Mouse (Mus musculus) CH12.LX (cell line): ENCODE results near the gene Ccdc162. TPM values are rescaled to one million over a fixed set of nuclear protein-coding genes. Genes with fewer than 3 reads are reported as not detected.

Experiments
- DNase-seq: peaks from one replicate; pipeline ENCODE4 v3.0.0-alpha.2; 2013; ENCODE audit errors: extremely low read depth
- H3K27ac ChIP-seq: 2 replicates; pipeline ENCODE4 v1.5.1; 2012; ENCODE audit warnings: low read depth, mild to moderate bottlenecking, control low read depth, moderate library complexity; ENCODE audit not compliant: insufficient read depth
- H3K27me3 ChIP-seq: replicated peaks from 2 replicates; pipeline ENCODE3; 2012; ENCODE audit warnings: inconsistent platforms
- H3K36me3 ChIP-seq, 2 experiments: replicated peaks in 1 of 2; 2 replicates each; pipeline versions ENCODE3 to v1.6.1; 2012; ENCODE audit warnings: inconsistent platforms in 1 of 2, low read length in 1 of 2, mild to moderate bottlenecking in 1 of 2, mixed read lengths in 1 of 2, moderate library complexity in 1 of 2; ENCODE audit not compliant: control insufficient read depth in 1 of 2, insufficient read depth in 1 of 2
- H3K4me1 ChIP-seq, 2 experiments: 2 replicates each; pipeline ENCODE4 v1.6.1; 2012; ENCODE audit warnings: inconsistent platforms in 1 of 2, moderate library complexity in 1 of 2; ENCODE audit not compliant: insufficient read depth in 2 of 2, control insufficient read depth in 1 of 2
- H3K4me2 ChIP-seq: 2 replicates; pipeline ENCODE4 v1.6.1; 2012; ENCODE audit warnings: low read depth, mild to moderate bottlenecking, control low read depth; ENCODE audit not compliant: poor library complexity, insufficient read depth, severe bottlenecking
- H3K4me3 ChIP-seq, 3 experiments: fragments of 150-350 bp in 1 of 3; sonication (generic) in 1 of 3; replicated peaks in 1 of 3; 2 replicates each; pipeline versions ENCODE3 to v1.5.1; 2011 to 2012; ENCODE audit warnings: low read depth in 2 of 3, low read length in 2 of 3, mild to moderate bottlenecking in 2 of 3, moderate library complexity in 2 of 3, control low read depth in 1 of 3, improper control_type of control experiment in 1 of 3, inconsistent platforms in 1 of 3, mixed read lengths in 1 of 3; ENCODE audit not compliant: poor library complexity in 1 of 3
- H3K79me2 ChIP-seq: replicated peaks from 2 replicates; pipeline ENCODE4 v1.6.1; 2012; ENCODE audit warnings: mild to moderate bottlenecking, moderate library complexity; ENCODE audit not compliant: control insufficient read depth, poor library complexity, insufficient read depth, severe bottlenecking; ENCODE audit errors: extremely low read depth
- H3K9ac ChIP-seq: 2 replicates; pipeline ENCODE4 v1.6.1; 2012; ENCODE audit warnings: low read depth, mild to moderate bottlenecking, control low read depth, moderate library complexity; ENCODE audit not compliant: insufficient read depth
- H3K9me3 ChIP-seq: replicated peaks from 2 replicates; pipeline ENCODE3; 2012; ENCODE audit warnings: low read length, inconsistent platforms, mixed read lengths
- BHLHE40 ChIP-seq: IDR thresholded peaks from 2 replicates; pipeline ENCODE4 v1.6.1; 2011; ENCODE audit warnings: mild to moderate bottlenecking, low read depth, low read length, improper control_type of control experiment
- CHD1 ChIP-seq: IDR thresholded peaks from 2 replicates; pipeline ENCODE4 v1.6.1; 2012; ENCODE audit warnings: low read depth, low read length, improper control_type of control experiment, inconsistent platforms
- CHD2 ChIP-seq: IDR thresholded peaks from 2 replicates; pipeline ENCODE4 v1.6.1; 2011; ENCODE audit warnings: low read length, improper control_type of control experiment
- CTCF ChIP-seq, 2 experiments: IDR thresholded peaks in 1 of 2; conservative IDR thresholded peaks in 1 of 2; 2 replicates each; pipeline ENCODE4 v1.5.1; 2011 to 2012; ENCODE audit warnings: low read depth in 2 of 2, low read length in 2 of 2, improper control_type of control experiment in 1 of 2, inconsistent platforms in 1 of 2, mild to moderate bottlenecking in 1 of 2, moderate library complexity in 1 of 2
- E2F4 ChIP-seq: IDR thresholded peaks from 2 replicates; pipeline ENCODE4 v1.6.1; 2011; ENCODE audit warnings: low read depth, low read length, improper control_type of control experiment; ENCODE audit not compliant: insufficient replicate concordance
- ELF1 ChIP-seq: IDR thresholded peaks from 2 replicates; pipeline ENCODE4 v1.6.1; 2014; ENCODE audit warnings: low read depth, mild to moderate bottlenecking, inconsistent platforms, low read length, improper control_type of control experiment
- EP300 ChIP-seq: IDR thresholded peaks from 2 replicates; pipeline ENCODE4 v1.6.1; 2011; ENCODE audit warnings: low read length, improper control_type of control experiment
- GABPA ChIP-seq: IDR thresholded peaks from 2 replicates; pipeline ENCODE4 v1.6.1; 2012; ENCODE audit warnings: low read depth, low read length, improper control_type of control experiment, inconsistent platforms; ENCODE audit not compliant: insufficient replicate concordance
- IRF4 ChIP-seq: IDR thresholded peaks from 2 replicates; pipeline ENCODE4 v1.6.1; 2014; ENCODE audit warnings: low read depth, mild to moderate bottlenecking, inconsistent platforms, low read length, improper control_type of control experiment
- JUND ChIP-seq: conservative IDR thresholded peaks from 2 replicates; pipeline ENCODE4 v1.6.1; 2011; ENCODE audit warnings: low read depth, low read length, improper control_type of control experiment
- KAT2A ChIP-seq: IDR thresholded peaks from 2 replicates; pipeline ENCODE4 v1.6.1; 2012; ENCODE audit warnings: low read length, improper control_type of control experiment, inconsistent platforms; ENCODE audit not compliant: insufficient replicate concordance
- MAFK ChIP-seq: IDR thresholded peaks from 2 replicates; pipeline ENCODE4 v1.6.1; 2011; ENCODE audit warnings: low read length, improper control_type of control experiment; ENCODE audit not compliant: insufficient replicate concordance
- MAZ ChIP-seq: IDR thresholded peaks from 2 replicates; pipeline ENCODE4 v1.6.1; 2012; ENCODE audit warnings: low read depth, mild to moderate bottlenecking, inconsistent platforms, low read length, improper control_type of control experiment, moderate library complexity
- MYC ChIP-seq: IDR thresholded peaks from 2 replicates; pipeline ENCODE4 v1.6.1; 2011; ENCODE audit warnings: low read depth, mild to moderate bottlenecking, improper control_type of control experiment, low read length
- NRF1 ChIP-seq: IDR thresholded peaks from 2 replicates; pipeline ENCODE4 v1.6.1; 2014; ENCODE audit warnings: low read depth, mild to moderate bottlenecking, inconsistent platforms, low read length, improper control_type of control experiment, moderate library complexity
- POLR2A ChIP-seq: IDR thresholded peaks from 2 replicates; pipeline ENCODE4 v1.6.1; 2011; ENCODE audit warnings: low read depth, mild to moderate bottlenecking, improper control_type of control experiment, low read length
- RAD21 ChIP-seq: IDR thresholded peaks from 2 replicates; pipeline ENCODE4 v1.6.1; 2011; ENCODE audit warnings: low read depth, mild to moderate bottlenecking, low read length, improper control_type of control experiment, moderate library complexity
- SIN3A ChIP-seq: IDR thresholded peaks from 2 replicates; pipeline ENCODE4 v1.6.1; 2012; ENCODE audit warnings: low read length, improper control_type of control experiment, inconsistent platforms
- SMC3 ChIP-seq: IDR thresholded peaks from 2 replicates; pipeline ENCODE4 v1.6.1; 2011; ENCODE audit warnings: low read depth, low read length, improper control_type of control experiment
- TBP ChIP-seq: conservative IDR thresholded peaks from 2 replicates; pipeline ENCODE4 v1.6.1; 2011; ENCODE audit warnings: low read depth, low read length, improper control_type of control experiment
- TCF12 ChIP-seq: IDR thresholded peaks from 2 replicates; pipeline ENCODE4 v1.6.1; 2014; ENCODE audit warnings: low read depth, mild to moderate bottlenecking, inconsistent platforms, low read length, improper control_type of control experiment
- UBTF ChIP-seq: IDR thresholded peaks from 2 replicates; pipeline ENCODE4 v1.6.1; 2012; ENCODE audit warnings: low read depth, mild to moderate bottlenecking, inconsistent platforms, low read length, improper control_type of control experiment, moderate library complexity
- USF2 ChIP-seq: conservative IDR thresholded peaks from 2 replicates; pipeline ENCODE4 v1.6.1; 2011; ENCODE audit warnings: low read depth, low read length, improper control_type of control experiment
- ZC3H11A ChIP-seq: IDR thresholded peaks from 2 replicates; pipeline ENCODE4 v1.6.1; 2012; ENCODE audit warnings: low read depth, mild to moderate bottlenecking, inconsistent platforms, low read length, improper control_type of control experiment
- ZMIZ1 ChIP-seq: IDR thresholded peaks from 2 replicates; pipeline ENCODE4 v1.6.1; 2012; ENCODE audit warnings: low read depth, mild to moderate bottlenecking, inconsistent platforms, low read length, improper control_type of control experiment
- ZNF384 ChIP-seq: IDR thresholded peaks from 2 replicates; pipeline ENCODE4 v1.6.1; 2012; ENCODE audit warnings: low read depth, low read length, improper control_type of control experiment, inconsistent platforms
- dilution Hi-C: fragments of 300-500 bp; cut with MboI; formaldehyde crosslinking; loops from 2 replicates; pipeline ENCODE4 v1.14.3; 2020; ENCODE audit warnings: low sequenced_read_pairs; ENCODE audit not compliant: extremely low pct_unique_long_range_greater_than_20kb, extremely low pct_ligation_motif_present
- in situ Hi-C: fragments of 300-500 bp; cut with MboI; formaldehyde crosslinking; loops from 3 replicates; pipeline ENCODE4 v1.14.3; 2019; ENCODE audit warnings: low sequenced_read_pairs, low pct_ligation_motif_present, low pct_unique_long_range_greater_than_20kb, mixed read lengths
- polyA plus RNA-seq: library from polyadenylated mRNA; unstranded; fragments of >175 nt; gene quantifications from 2 replicates; pipeline ENCODE4 v1.2.1, GENCODE M21; 2012; ENCODE audit warnings: low read depth; ENCODE audit not compliant: insufficient read length
- total RNA-seq, 2 experiments: library from RNA; depleted of rRNA; stranded (reverse); fragments of 300-350 nt in 1 of 2; fragments of >200 nt in 1 of 2; gene quantifications; 2 replicates each; pipeline ENCODE4 v1.2.3; 2012 to 2014

Gene Ccdc162
- total and polyA plus RNA-seq, 3 experiments = 0.64 to 1.3 (median 1.3) TPM

DNA sequence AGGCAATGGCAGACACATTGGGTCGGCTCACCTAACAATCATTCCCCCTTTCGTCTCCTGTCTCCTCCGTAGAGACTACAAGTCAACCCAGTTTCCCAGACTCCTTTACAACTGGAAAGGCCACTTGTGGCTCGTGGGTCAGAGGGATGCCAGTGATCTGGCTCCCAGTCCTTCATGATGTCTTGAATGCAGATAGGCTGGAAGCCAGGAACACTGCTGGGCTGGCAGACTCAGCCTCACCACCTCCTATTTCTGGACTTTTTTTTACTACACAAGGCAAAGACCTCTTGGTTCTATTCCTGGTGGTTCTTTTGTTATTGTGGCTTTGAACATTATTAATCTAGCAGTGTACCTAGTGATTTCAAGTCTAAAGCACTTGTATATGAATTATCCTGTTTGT, 202.1 kb downstream of the Ccdc162 start:
- DNase-seq = no peak
- dilution Hi-C loops = no loop called here
- Histone ChIP-seq H3K9ac (no peak overlapping the region), H3K36me3 (no peaks in the 10 kb centered on the region), H3K9me3 (no peaks in the 10 kb centered on the region), H3K4me1 (peaks cover 5 to 25% of the 10 kb centered on the region in 2 experiments), H3K27ac (no peak overlapping the region), H3K4me3 (no peak overlapping the region), H3K79me2 (no peaks in the 10 kb centered on the region), H3K27me3 (no peaks in the 10 kb centered on the region), H3K4me2 (no peak overlapping the region)
- in situ Hi-C loops = loop anchor here (5.0 to 25.0 kb wide), 3 partner anchors 298 to 783 kb away; partner anchors contain the start of genes Cep57l1 and Sesn1
- TF ChIP-seq MYC (no peak), CHD2 (no peak), MAZ (no peak), JUND (no peak), KAT2A (no peak), IRF4 (no peak), SIN3A (no peak), ELF1 (no peak), TCF12 (no peak), NRF1 (no peak), CHD1 (no peak)

GRCm38 (mm10) chr10:41509160-41509559, 207.3 kb downstream of the Ccdc162 start:
- Histone ChIP-seq H3K4me2 (no peak overlapping the region), H3K27ac (no peak overlapping the region), H3K27me3 (no peaks in the 10 kb centered on the region), H3K4me3 (no peak overlapping the region), H3K79me2 (no peaks in the 10 kb centered on the region), H3K9ac (no peak overlapping the region), H3K4me1 (peaks cover 0 to under 1% of the 10 kb centered on the region in 2 experiments; a peak in 2 of 4 replicates), H3K36me3 (no peaks in the 10 kb centered on the region), H3K9me3 (no peaks in the 10 kb centered on the region)
- dilution Hi-C loops (no loop called here), in situ Hi-C loops (loop anchor here (10.0 to 25.0 kb wide), 4 partner anchors 64 to 504 kb away; partner anchors contain the start of genes Cep57l1 and Sesn1)
- DNase-seq = no peak
- TF ChIP-seq ELF1 = no peak
- no peak for TF ChIP-seq ZNF384
- no peak for TF ChIP-seq EP300
- TF ChIP-seq ZC3H11A = peak; percentile 54
- TF ChIP-seq MYC = no peak
- TF ChIP-seq GABPA = no peak
- TF ChIP-seq UBTF = no peak
- no peak for TF ChIP-seq ZMIZ1
- TF ChIP-seq KAT2A = no peak
- TF ChIP-seq BHLHE40 = no peak
- peak; percentile 87 for TF ChIP-seq RAD21
- TF ChIP-seq POLR2A = no peak
- TF ChIP-seq CTCF (conservative IDR thresholded peaks at IDR 0.05 in 1 of 2, IDR thresholded peaks at IDR 0.05 in 1 of 2; ENCODE audit: low read depth in 2 of 2, low read length in 2 of 2) = peak; percentile 30 to 87; a peak in 3 of 4 replicates
- no peak for TF ChIP-seq USF2
- no peak for TF ChIP-seq MAZ
- no peak for TF ChIP-seq TBP
- peak; percentile 91 for TF ChIP-seq SMC3
- no peak for TF ChIP-seq SIN3A
- TF ChIP-seq MAFK = no peak
- no peak for TF ChIP-seq E2F4
